Mouse (Mus musculus): Measurements from ENCODE around the gene Rbms3. TPM values are rescaled to one million over a fixed set of nuclear protein-coding genes. Genes with fewer than 3 reads are reported as not detected.

Rbms3 gene
- polyA plus RNA-seq, 1 experiment from 2014 or later: 68.6 TPM

GRCm38 (mm10) chr9:117192093-117192492 lies 437.6 kb downstream of the Rbms3 start:
- no peak for ATAC-seq (replicated peaks; ENCODE audit: low FRiP score, low TSS enrichment, low read depth)
- DNase-seq (ENCODE audit: low spot score): peak; percentile 49
- H3K4me1 ChIP-seq (replicated peaks; ENCODE audit: control insufficient read depth, insufficient read depth, low read length): peaks cover 13% of the 10 kb centered on the region

DNA sequence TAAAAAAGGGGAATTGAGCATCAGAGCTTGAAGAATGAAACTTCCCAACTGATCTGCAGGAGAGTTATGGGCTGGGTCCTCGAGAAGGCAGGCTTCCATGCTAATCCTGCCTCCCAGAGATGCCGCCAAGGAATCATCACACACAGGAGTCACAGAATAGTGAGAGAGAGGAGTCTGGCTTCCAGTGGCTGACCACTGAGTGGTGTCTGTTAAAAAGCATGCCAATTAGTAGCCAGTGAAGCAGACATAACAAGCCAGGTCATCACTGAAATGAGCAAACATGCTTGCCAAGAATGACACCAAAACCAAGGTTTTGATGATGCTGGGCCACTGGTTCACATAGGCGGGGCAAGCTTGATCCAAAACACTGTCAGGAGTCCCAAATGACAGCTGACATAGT lies 441.3 kb downstream of the Rbms3 start:
- no peak overlapping the region for H3K4me2 ChIP-seq (ENCODE audit: low read length)
- no peak overlapping the region for H3K9ac ChIP-seq (ENCODE audit: low read length)
- 82% methylated on average over 3 of the region's 3 CpGs for WGBS
- no peaks in the 10 kb centered on the region for H3K9me3 ChIP-seq (ENCODE audit: control insufficient read depth, low read length)
- H3K4me3 ChIP-seq (ENCODE audit: low read depth, low read length): no peak overlapping the region
- H3K36me3 ChIP-seq (ENCODE audit: control insufficient read depth, insufficient read depth, low read length): no peaks in the 10 kb centered on the region
- H3K27ac ChIP-seq (ENCODE audit: low read depth): no peak overlapping the region
- H3K4me1 ChIP-seq (replicated peaks; ENCODE audit: control insufficient read depth, insufficient read depth, low read length): peaks cover 16% of the 10 kb centered on the region
- peak; percentile 12 for DNase-seq (ENCODE audit: low spot score)
- ATAC-seq (replicated peaks; ENCODE audit: low FRiP score, low TSS enrichment, low read depth): no peak
- no peaks in the 10 kb centered on the region for H3K27me3 ChIP-seq (replicated peaks; ENCODE audit: control insufficient read depth, insufficient read depth, low read length)

More at GRCm38 (mm10) chr9:117192093-117192492, 437.6 kb downstream of the Rbms3 start:
- peak overlapping the region; percentile 16; the same call in 1 of the 2 replicates for H3K4me2 ChIP-seq (ENCODE audit: low read length)
- H3K9me3 ChIP-seq (ENCODE audit: control insufficient read depth, low read length): no peaks in the 10 kb centered on the region
- H3K27me3 ChIP-seq (replicated peaks; ENCODE audit: control insufficient read depth, insufficient read depth, low read length): no peaks in the 10 kb centered on the region
- H3K9ac ChIP-seq (ENCODE audit: low read length): no peak overlapping the region
- peak overlapping the region; percentile 79 for H3K27ac ChIP-seq (ENCODE audit: low read depth)
- no peak overlapping the region for H3K4me3 ChIP-seq (ENCODE audit: low read depth, low read length)
- no peaks in the 10 kb centered on the region for H3K36me3 ChIP-seq (ENCODE audit: control insufficient read depth, insufficient read depth, low read length)
- WGBS: 41% methylated on average over 15 of the region's 15 CpGs

DNA sequence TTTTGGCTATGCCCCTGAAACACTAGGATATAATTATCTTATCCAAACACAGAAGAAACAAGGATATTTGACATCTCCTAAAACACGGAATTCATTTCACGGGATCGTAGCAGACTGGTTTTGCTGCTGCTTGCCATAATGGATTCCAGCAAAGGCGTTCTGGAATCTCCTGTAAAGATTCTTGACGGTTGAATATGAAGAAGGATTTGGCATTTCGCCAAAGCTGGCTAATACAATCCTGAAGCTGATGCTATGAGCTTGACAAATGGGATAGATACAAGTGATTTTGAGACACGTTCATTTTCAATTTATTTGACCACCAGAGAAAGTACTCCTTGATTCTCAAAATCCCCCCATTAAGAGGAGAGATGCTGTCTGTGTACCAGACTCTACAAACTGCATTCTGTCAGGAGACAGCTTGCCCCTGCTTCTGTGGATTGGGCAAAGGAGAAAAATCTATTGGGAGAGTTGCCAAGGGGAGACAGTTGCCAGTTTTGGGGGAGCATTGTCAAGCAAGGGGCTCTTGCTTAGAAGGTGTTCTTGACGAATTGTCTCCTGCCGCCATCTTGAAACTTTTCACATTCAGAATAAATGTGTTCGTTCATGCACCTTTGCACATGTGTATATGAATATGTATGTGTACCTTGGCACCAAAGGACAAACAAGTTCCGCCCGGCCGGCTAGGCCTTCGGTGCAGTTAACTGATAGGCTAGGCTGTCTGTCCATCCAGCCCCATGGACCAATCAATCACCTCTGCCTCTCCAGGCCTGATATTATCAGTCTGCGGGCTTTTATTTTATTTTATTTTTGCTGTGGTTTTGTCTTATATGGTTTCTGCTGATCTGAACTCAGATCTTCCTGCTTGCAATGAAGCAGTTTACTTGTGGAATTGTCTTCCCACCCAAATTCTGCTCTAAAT lies 442.3 kb downstream of the Rbms3 start:
- no peaks in the 10 kb centered on the region for H3K9me3 ChIP-seq (ENCODE audit: control insufficient read depth, low read length)
- no peak overlapping the region for H3K27ac ChIP-seq (ENCODE audit: low read depth)
- H3K9ac ChIP-seq (ENCODE audit: low read length): no peak overlapping the region
- no peak for DNase-seq (ENCODE audit: low spot score)
- H3K4me2 ChIP-seq (ENCODE audit: low read length): no peak overlapping the region
- H3K27me3 ChIP-seq (replicated peaks; ENCODE audit: control insufficient read depth, insufficient read depth, low read length): no peaks in the 10 kb centered on the region
- H3K4me3 ChIP-seq (ENCODE audit: low read depth, low read length): no peak overlapping the region
- H3K36me3 ChIP-seq (ENCODE audit: control insufficient read depth, insufficient read depth, low read length): no peaks in the 10 kb centered on the region
- no peak for ATAC-seq (replicated peaks; ENCODE audit: low FRiP score, low TSS enrichment, low read depth)
- WGBS: 78% methylated on average over 15 of the region's 15 CpGs
- peaks cover 7% of the 10 kb centered on the region for H3K4me1 ChIP-seq (replicated peaks; ENCODE audit: control insufficient read depth, insufficient read depth, low read length)

DNA sequence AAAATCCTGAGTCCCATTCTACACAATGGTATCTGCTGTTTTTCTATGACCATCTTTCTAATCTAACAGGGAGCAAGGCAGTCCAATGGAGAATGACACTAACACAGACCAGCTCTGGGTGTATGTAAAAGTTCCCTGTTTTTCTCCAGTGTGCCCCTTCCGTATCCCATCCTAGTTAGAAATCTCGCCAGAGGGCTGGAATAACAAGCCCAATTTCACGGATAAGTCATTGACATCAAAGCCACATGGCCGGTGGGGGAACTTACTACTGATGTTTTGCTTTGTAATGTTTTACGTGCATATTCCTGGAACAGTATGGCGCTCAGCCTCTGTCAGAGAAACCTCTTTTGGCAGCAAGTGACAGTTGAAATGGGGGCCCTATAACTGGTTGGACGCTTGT lies 449.1 kb downstream of the Rbms3 start:
- no peaks in the 10 kb centered on the region for H3K27me3 ChIP-seq (replicated peaks; ENCODE audit: control insufficient read depth, insufficient read depth, low read length)
- 85% methylated on average over 7 of the region's 7 CpGs for WGBS

GRCm38 (mm10) chr9:117178366-117178765 lies 451.3 kb downstream of the Rbms3 start:
- Histone ChIP-seq H3K4me1 (replicated peaks; ENCODE audit: control insufficient read depth, insufficient read depth, low read length) (no peaks in the 10 kb centered on the region; the same call in 1 of the 2 replicates), H3K9ac (ENCODE audit: low read length) (no peak overlapping the region), H3K36me3 (ENCODE audit: control insufficient read depth, insufficient read depth, low read length) (no peaks in the 10 kb centered on the region), H3K4me2 (ENCODE audit: low read length) (no peak overlapping the region), H3K27ac (ENCODE audit: low read depth) (no peak overlapping the region), H3K9me3 (ENCODE audit: control insufficient read depth, low read length) (no peaks in the 10 kb centered on the region), H3K4me3 (ENCODE audit: low read depth, low read length) (no peak overlapping the region), H3K27me3 (replicated peaks; ENCODE audit: control insufficient read depth, insufficient read depth, low read length) (no peaks in the 10 kb centered on the region)
- ATAC-seq (replicated peaks; ENCODE audit: low FRiP score, low TSS enrichment, low read depth) (no peak), DNase-seq (ENCODE audit: low spot score) (no peak)
- WGBS: 93% methylated on average over 4 of the region's 4 CpGs

More for the DNA sequence above, 449.1 kb downstream of the Rbms3 start:
- DNase-seq (ENCODE audit: low spot score): no peak
- Histone ChIP-seq H3K4me2 (ENCODE audit: low read length) (no peak overlapping the region), H3K27ac (ENCODE audit: low read depth) (no peak overlapping the region), H3K4me1 (replicated peaks; ENCODE audit: control insufficient read depth, insufficient read depth, low read length) (0 out of 2 replicates have a peak, but pooled peaks cover 3% of the 10 kb centered on the region), H3K4me3 (ENCODE audit: low read depth, low read length) (no peak overlapping the region), H3K9ac (ENCODE audit: low read length) (no peak overlapping the region), H3K36me3 (ENCODE audit: control insufficient read depth, insufficient read depth, low read length) (no peaks in the 10 kb centered on the region), H3K9me3 (ENCODE audit: control insufficient read depth, low read length) (no peaks in the 10 kb centered on the region)
- no peak for ATAC-seq (replicated peaks; ENCODE audit: low FRiP score, low TSS enrichment, low read depth)

GRCm38 (mm10) chr9:117172526-117172925 lies 457.2 kb downstream of the Rbms3 start:
- no peak overlapping the region for H3K4me2 ChIP-seq (ENCODE audit: low read length)
- peaks cover 6% of the 10 kb centered on the region for H3K4me1 ChIP-seq (replicated peaks; ENCODE audit: control insufficient read depth, insufficient read depth, low read length)
- H3K9me3 ChIP-seq (ENCODE audit: control insufficient read depth, low read length): no peaks in the 10 kb centered on the region
- H3K36me3 ChIP-seq (ENCODE audit: control insufficient read depth, insufficient read depth, low read length): no peaks in the 10 kb centered on the region
- no peak overlapping the region for H3K9ac ChIP-seq (ENCODE audit: low read length)
- H3K27me3 ChIP-seq (replicated peaks; ENCODE audit: control insufficient read depth, insufficient read depth, low read length): no peaks in the 10 kb centered on the region
- no peak overlapping the region for H3K27ac ChIP-seq (ENCODE audit: low read depth)
- DNase-seq (ENCODE audit: low spot score): no peak
- WGBS: 58% methylated on average over 7 of the region's 7 CpGs
- no peak overlapping the region for H3K4me3 ChIP-seq (ENCODE audit: low read depth, low read length)
- no peak for ATAC-seq (replicated peaks; ENCODE audit: low FRiP score, low TSS enrichment, low read depth)

GRCm38 (mm10) chr9:117169196-117169595 lies 460.5 kb downstream of the Rbms3 start:
- Histone ChIP-seq H3K4me3 (ENCODE audit: low read depth, low read length) (no peak overlapping the region), H3K36me3 (ENCODE audit: control insufficient read depth, insufficient read depth, low read length) (no peaks in the 10 kb centered on the region), H3K9me3 (ENCODE audit: control insufficient read depth, low read length) (no peaks in the 10 kb centered on the region), H3K27me3 (replicated peaks; ENCODE audit: control insufficient read depth, insufficient read depth, low read length) (no peaks in the 10 kb centered on the region), H3K27ac (ENCODE audit: low read depth) (no peak overlapping the region), H3K4me1 (replicated peaks; ENCODE audit: control insufficient read depth, insufficient read depth, low read length) (peaks cover 9% of the 10 kb centered on the region), H3K4me2 (ENCODE audit: low read length) (no peak overlapping the region), H3K9ac (ENCODE audit: low read length) (no peak overlapping the region)
- 94% methylated on average over 5 of the region's 5 CpGs for WGBS
- DNase-seq (ENCODE audit: low spot score) (no peak), ATAC-seq (replicated peaks; ENCODE audit: low FRiP score, low TSS enrichment, low read depth) (no peak)

DNA sequence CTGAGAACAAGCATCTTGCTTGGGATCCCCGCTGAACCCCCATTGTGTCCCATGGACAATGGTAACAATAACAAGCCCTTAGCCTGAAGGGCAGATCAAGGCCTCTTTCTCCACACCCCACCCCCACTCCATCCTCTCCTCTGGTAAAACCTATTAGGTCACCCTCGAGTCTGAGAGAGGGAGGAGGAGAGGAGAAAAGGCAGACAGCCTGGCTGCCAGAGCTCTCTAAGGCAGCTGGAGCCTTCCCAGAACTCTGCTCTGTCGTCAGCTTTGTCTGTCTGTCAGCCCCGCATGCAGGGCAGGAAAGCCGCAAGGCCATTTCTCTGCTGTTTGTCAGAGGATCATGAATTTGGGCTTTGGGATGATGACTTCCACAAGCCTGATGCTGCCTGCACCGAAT lies 466.6 kb downstream of the Rbms3 start:
- Histone ChIP-seq H3K27ac (ENCODE audit: low read depth) (peak overlapping the region; percentile 36; the same call in 1 of the 2 replicates), H3K27me3 (replicated peaks; ENCODE audit: control insufficient read depth, insufficient read depth, low read length) (no peaks in the 10 kb centered on the region)
- 12% methylated on average over 6 of the region's 6 CpGs for WGBS

More for the DNA sequence above, 466.6 kb downstream of the Rbms3 start:
- no peak overlapping the region for H3K4me3 ChIP-seq (ENCODE audit: low read depth, low read length)
- ATAC-seq (replicated peaks; ENCODE audit: low FRiP score, low TSS enrichment, low read depth): peak; percentile 53; the same call in 1 of the 2 replicates
- peaks cover 36% of the 10 kb centered on the region for H3K4me1 ChIP-seq (replicated peaks; ENCODE audit: control insufficient read depth, insufficient read depth, low read length)
- no peaks in the 10 kb centered on the region for H3K9me3 ChIP-seq (ENCODE audit: control insufficient read depth, low read length)
- H3K9ac ChIP-seq (ENCODE audit: low read length): no peak overlapping the region
- peak; percentile 67 for DNase-seq (ENCODE audit: low spot score)
- H3K4me2 ChIP-seq (ENCODE audit: low read length): no peak overlapping the region; the same call in 1 of the 2 replicates
- H3K36me3 ChIP-seq (ENCODE audit: control insufficient read depth, insufficient read depth, low read length): no peaks in the 10 kb centered on the region

Measured in intestine, embryonic 14.5 days (tissue).